ENCODE assay signal across 9 mouse cellular contexts in genomic region chr9:44085276-44085675, GRCm38 (mm10). TPM values are rescaled to one million over a fixed set of nuclear protein-coding genes. Genes with fewer than 3 reads are reported as not detected.
A peak's percentile ranks its signal among the peaks of the same experiment; 100 is the strongest.
DNase-seq lines count a peak whose midpoint lies in the region; ATAC-seq and TF ChIP-seq lines count a peak whose summit lies in the region.
"Had no signal": no experiment of that assay in that cellular context is flagged by ENCODE, and none has a peak within 500 bp of the region (broad histone marks: within the 10 kb centered on the region; RNA-seq: fewer than 3 reads in every experiment).

No protein-coding gene starts in this region.

- no peaks in the 10 kb centered on the region for H3K27me3 ChIP-seq in ES-Bruce4 (ENCODE audit: control insufficient read depth, insufficient read depth, low read length, poor library complexity, severe bottlenecking)
- H3K27me3 ChIP-seq in forebrain, embryonic 16.5 days (replicated peaks; ENCODE audit: control insufficient read depth, insufficient read depth, low read length), result 0 out of 2 replicates have a peak, but pooled peaks cover 8% of the 10 kb centered on the region
- H3K27me3 ChIP-seq in liver, embryonic 16.5 days (ENCODE audit: control insufficient read depth, insufficient read depth, low read depth, low read length), result peaks cover 23% of the 10 kb centered on the region

- no peak for TF ChIP-seq EP300 in ES-Bruce4 (IDR thresholded peaks at IDR 0.05; ENCODE audit: insufficient read depth, low read depth, low read length)

- no peak for TF ChIP-seq POLR2A in ES-Bruce4 (IDR thresholded peaks at IDR 0.05; ENCODE audit: insufficient read depth, low read length)

- peaks cover 7% of the 10 kb centered on the region for H3K4me1 ChIP-seq in ES-Bruce4 (ENCODE audit: control insufficient read depth, insufficient read depth, low read length)
- peaks cover 40% of the 10 kb centered on the region for H3K4me1 ChIP-seq in forebrain, embryonic 16.5 days (replicated peaks; ENCODE audit: control insufficient read depth, insufficient read depth, low read length)
- H3K4me1 ChIP-seq in liver, embryonic 16.5 days (ENCODE audit: control insufficient read depth, low read depth, low read length), result peaks cover 22% of the 10 kb centered on the region

- H3K4me3 ChIP-seq in ES-Bruce4 (ENCODE audit: low read depth, low read length), result peak overlapping the region; percentile 44
- peak overlapping the region; percentile 64 for H3K4me3 ChIP-seq in forebrain, embryonic 16.5 days (replicated peaks; ENCODE audit: low read length)
- H3K4me3 ChIP-seq in liver, embryonic 16.5 days (ENCODE audit: low read depth, low read length), result peak overlapping the region; percentile 61

- peak overlapping the region; percentile 100 for H3K4me2 ChIP-seq in forebrain, embryonic 16.5 days (ENCODE audit: low read length)
- peak overlapping the region; percentile 87 for H3K4me2 ChIP-seq in liver, embryonic 16.5 days (ENCODE audit: low read depth, low read length)

- no peak for ATAC-seq in forebrain, embryonic 16.5 days
- ATAC-seq in liver, embryonic 16.5 days (ENCODE audit: low read depth), result no peak

- no peak overlapping the region for H3K27ac ChIP-seq in ES-Bruce4 (ENCODE audit: insufficient read depth, low read length)
- no peak overlapping the region for H3K27ac ChIP-seq in forebrain, embryonic 16.5 days (ENCODE audit: low read length)
- no peak overlapping the region for H3K27ac ChIP-seq in liver, embryonic 16.5 days (ENCODE audit: low read length)

- H3K9ac ChIP-seq in ES-Bruce4 (ENCODE audit: low read depth, poor library complexity, severe bottlenecking), result peak overlapping the region; percentile 54
- peak overlapping the region; percentile 66 for H3K9ac ChIP-seq in forebrain, embryonic 16.5 days (replicated peaks; ENCODE audit: low read depth, low read length)
- H3K9ac ChIP-seq in liver, embryonic 16.5 days (ENCODE audit: low read depth, low read length), result peak overlapping the region; percentile 60

- no peaks in the 10 kb centered on the region for H3K36me3 ChIP-seq in ES-Bruce4 (ENCODE audit: control insufficient read depth, insufficient read depth, low read length, poor library complexity, severe bottlenecking)
- H3K36me3 ChIP-seq in forebrain, embryonic 16.5 days (ENCODE audit: control insufficient read depth, insufficient read depth), result no peaks in the 10 kb centered on the region
- no peaks in the 10 kb centered on the region for H3K36me3 ChIP-seq in liver, embryonic 16.5 days (ENCODE audit: control insufficient read depth, insufficient read depth)

- DNase-seq in heart, adult 11 months, result peak; percentile 95
- DNase-seq in heart, postnatal 36 days, result no peak
- DNase-seq in layer of hippocampus, postnatal 14 days (ENCODE audit: low spot score in 2 of 2), result no peak
- DNase-seq in right cerebral cortex, postnatal 4 days, result no peak
- no peak for DNase-seq in frontal cortex, postnatal 14 days (ENCODE audit: low spot score in 2 of 2)

- no peak for TF ChIP-seq CTCF in ES-Bruce4 (IDR thresholded peaks at IDR 0.05; ENCODE audit: low read depth, low read length)

- intact Hi-C loops in heart, postnatal 36 days (cut with DNase I), result loop anchor here (2.0 kb wide), 1 partner anchor 18 kb away; the partner anchor contains the start of gene Usp2

- WGBS in forebrain, embryonic 16.5 days, result 4% methylated on average over 10 of the region's 10 CpGs
- 7% methylated on average over 10 of the region's 10 CpGs for WGBS in liver, embryonic 16.5 days (ENCODE audit: insufficient replicate concordance)

- no peaks in the 10 kb centered on the region for H3K9me3 ChIP-seq in ES-Bruce4 (replicated peaks; ENCODE audit: control insufficient read depth, insufficient read depth, low read length, poor library complexity, severe bottlenecking)
- H3K9me3 ChIP-seq in forebrain, embryonic 16.5 days (ENCODE audit: control insufficient read depth, low read length), result no peaks in the 10 kb centered on the region
- no peaks in the 10 kb centered on the region for H3K9me3 ChIP-seq in liver, embryonic 16.5 days (replicated peaks; ENCODE audit: control insufficient read depth, low read length)

RNA-seq across cellular contexts. Expression of gene Mfrp, which starts 16.3 kb away (rescaled TPM):
- not detected for total RNA-seq in heart, postnatal 36 days (2021)
- polyA plus RNA-seq in ES-Bruce4 (2011; ENCODE audit: insufficient read depth, insufficient read length, low read depth, missing spikeins), result not detected in 2 replicates
- polyA plus RNA-seq in forebrain, embryonic 16.5 days (2015; fragmentation: Nextera tagmentation; extraction: Ambion mirVana), result 0.12 TPM in 1 of 2 replicates, not detected in the other
- polyA plus RNA-seq in liver, embryonic 16.5 days (2015; fragmentation: Nextera tagmentation; extraction: Ambion mirVana), result 0.04 TPM in 1 of 2 replicates, not detected in the other
- total RNA-seq in layer of hippocampus, postnatal 14 days (2021), result 1 to 10 TPM in 1 of 2 experiments, under 1 TPM in 1; 0.33 to 8.6 TPM
- total RNA-seq: heart, postnatal 10 days had no signal

RNA-seq across cellular contexts. Expression of gene Usp2, which starts 18.5 kb away (rescaled TPM):
- total RNA-seq in heart, postnatal 36 days (2021), result 100 to 1,000 TPM; 137 to 198 TPM
- 9.6 and 14.2 TPM in 2 replicates for polyA plus RNA-seq in ES-Bruce4 (2011; ENCODE audit: insufficient read depth, insufficient read length, low read depth, missing spikeins)
- 13.6 and 13.7 TPM in 2 replicates for polyA plus RNA-seq in forebrain, embryonic 16.5 days (2015; fragmentation: Nextera tagmentation; extraction: Ambion mirVana)
- 2.7 and 3.2 TPM in 2 replicates for polyA plus RNA-seq in liver, embryonic 16.5 days (2015; fragmentation: Nextera tagmentation; extraction: Ambion mirVana)
- total RNA-seq in layer of hippocampus, postnatal 14 days (2021), result 10 to 100 TPM; 60.3 to 70.8 TPM

RNA-seq across cellular contexts. Expression of gene C1qtnf5, which starts 21.8 kb away (rescaled TPM):
- 1 to 10 TPM; 8.4 to 8.9 TPM for total RNA-seq in heart, postnatal 36 days (2021)
- polyA plus RNA-seq in ES-Bruce4 (2011; ENCODE audit: insufficient read depth, insufficient read length, low read depth, missing spikeins), result not detected in 2 replicates
- 2.3 and 2.7 TPM in 2 replicates for polyA plus RNA-seq in forebrain, embryonic 16.5 days (2015; fragmentation: Nextera tagmentation; extraction: Ambion mirVana)
- polyA plus RNA-seq in liver, embryonic 16.5 days (2015; fragmentation: Nextera tagmentation; extraction: Ambion mirVana), result 0.29 and 0.52 TPM in 2 replicates
- total RNA-seq in layer of hippocampus, postnatal 14 days (2021), result 10 to 100 TPM; 13.5 to 18.6 TPM

RNA-seq across cellular contexts. Expression of gene Gm49380, which starts 28.0 kb away (rescaled TPM):
- under 1 TPM in 1 of 2 experiments, not detected in 1; 0.14 TPM for total RNA-seq in heart, postnatal 36 days (2021)
- polyA plus RNA-seq in ES-Bruce4 (2011; ENCODE audit: insufficient read depth, insufficient read length, low read depth, missing spikeins), result 0.49 and 0.67 TPM in 2 replicates
- polyA plus RNA-seq in forebrain, embryonic 16.5 days (2015; fragmentation: Nextera tagmentation; extraction: Ambion mirVana), result 0.15 and 0.16 TPM in 2 replicates
- polyA plus RNA-seq in liver, embryonic 16.5 days (2015; fragmentation: Nextera tagmentation; extraction: Ambion mirVana), result 0.07 TPM in 1 of 2 replicates, not detected in the other
- under 1 TPM; 0.14 to 0.29 TPM for total RNA-seq in layer of hippocampus, postnatal 14 days (2021)

RNA-seq across cellular contexts. Expression of gene Rnf26, which starts 28.0 kb away (rescaled TPM):
- 1 to 10 TPM; 6.7 to 7.6 TPM for total RNA-seq in heart, postnatal 36 days (2021)
- 34.1 and 34.3 TPM in 2 replicates for polyA plus RNA-seq in ES-Bruce4 (2011; ENCODE audit: insufficient read depth, insufficient read length, low read depth, missing spikeins)
- 33.4 and 43.2 TPM in 2 replicates for polyA plus RNA-seq in forebrain, embryonic 16.5 days (2015; fragmentation: Nextera tagmentation; extraction: Ambion mirVana)
- polyA plus RNA-seq in liver, embryonic 16.5 days (2015; fragmentation: Nextera tagmentation; extraction: Ambion mirVana), result 27.1 and 32.3 TPM in 2 replicates
- total RNA-seq in layer of hippocampus, postnatal 14 days (2021), result 10 to 100 TPM; 27.7 to 28.2 TPM
